Mouse (Mus musculus): ENCODE data around the gene Slco3a1. TPM values are rescaled to one million over a fixed set of nuclear protein-coding genes. Genes with fewer than 3 reads are reported as not detected.

Gene Slco3a1
- polyA plus RNA-seq, 1 experiment from 2014 or later, result 21.8 TPM

DNA sequence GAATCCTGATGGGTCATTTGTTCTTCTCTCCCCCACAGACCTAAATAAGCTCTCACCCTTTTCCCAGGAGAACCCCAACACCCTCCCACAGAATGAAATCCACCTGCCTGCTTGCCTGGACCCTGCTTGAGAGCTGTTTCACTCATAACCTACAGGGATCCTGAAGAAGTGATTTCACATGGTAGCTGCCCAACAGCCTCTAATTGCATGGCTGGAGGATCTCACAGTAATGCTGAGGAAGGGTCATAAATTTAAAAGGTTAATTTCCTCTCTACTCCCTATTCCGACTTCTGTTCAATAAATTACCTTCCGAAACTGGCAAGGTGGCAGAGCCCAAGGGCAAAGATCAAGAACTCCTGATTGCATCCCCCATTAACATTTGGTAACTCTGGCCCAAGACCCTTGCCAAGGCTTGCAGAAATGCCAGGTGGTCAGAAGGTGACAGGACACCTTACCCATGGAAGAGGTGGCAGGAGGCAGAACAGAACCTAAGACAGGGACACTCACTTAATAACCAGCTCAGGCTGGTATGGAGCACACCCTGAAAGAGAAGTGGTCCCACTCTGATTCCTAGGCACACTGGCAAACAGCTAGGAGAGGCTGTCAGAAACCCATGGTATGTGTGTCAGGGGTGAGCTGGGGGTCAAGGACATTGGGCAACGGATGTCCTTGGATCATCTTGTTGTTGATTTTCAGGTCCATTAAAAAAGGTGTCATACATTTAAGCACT, 71.1 kb downstream of the Slco3a1 start:
- no peaks in the 10 kb centered on the region for H3K36me3 ChIP-seq
- H3K4me2 ChIP-seq, result no peak overlapping the region
- WGBS, result 82% methylated on average over 3 of the region's 3 CpGs
- no peak overlapping the region for H3K27ac ChIP-seq (replicated peaks)
- H3K9ac ChIP-seq, result no peak overlapping the region
- no peaks in the 10 kb centered on the region for H3K27me3 ChIP-seq
- ATAC-seq (ENCODE audit: low FRiP score, low read depth), result no peak
- no peak overlapping the region for H3K4me3 ChIP-seq
- no peaks in the 10 kb centered on the region for H3K4me1 ChIP-seq (replicated peaks)
- H3K9me3 ChIP-seq, result no peaks in the 10 kb centered on the region

DNA sequence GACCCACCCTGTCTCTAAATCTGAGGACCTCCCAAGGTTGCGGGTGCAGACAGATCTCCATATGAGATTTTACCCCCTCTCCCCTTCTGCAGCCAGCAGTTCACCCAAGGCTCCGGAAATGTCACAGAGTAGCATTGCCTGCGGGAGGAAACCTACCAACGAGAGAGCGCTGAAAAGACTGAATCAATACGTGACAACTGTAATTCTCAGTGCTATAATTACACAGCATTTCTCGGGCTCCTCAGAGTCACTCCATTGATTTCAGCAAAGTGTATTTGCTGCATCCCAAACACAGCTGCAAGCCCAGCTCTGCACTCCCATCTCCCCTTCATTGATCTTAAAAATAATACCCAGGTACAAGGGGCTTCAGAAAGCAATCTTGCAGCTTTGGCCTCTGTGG, 82.8 kb downstream of the Slco3a1 start:
- no peak for ATAC-seq (ENCODE audit: low FRiP score, low read depth)
- no peaks in the 10 kb centered on the region for H3K27me3 ChIP-seq
- no peak overlapping the region for H3K4me2 ChIP-seq
- H3K4me1 ChIP-seq (replicated peaks), result no peaks in the 10 kb centered on the region
- WGBS, result 77% methylated on average over 7 of the region's 7 CpGs
- H3K27ac ChIP-seq (replicated peaks), result no peak overlapping the region
- no peaks in the 10 kb centered on the region for H3K36me3 ChIP-seq
- H3K4me3 ChIP-seq, result no peak overlapping the region
- no peak overlapping the region for H3K9ac ChIP-seq
- H3K9me3 ChIP-seq, result no peaks in the 10 kb centered on the region

DNA sequence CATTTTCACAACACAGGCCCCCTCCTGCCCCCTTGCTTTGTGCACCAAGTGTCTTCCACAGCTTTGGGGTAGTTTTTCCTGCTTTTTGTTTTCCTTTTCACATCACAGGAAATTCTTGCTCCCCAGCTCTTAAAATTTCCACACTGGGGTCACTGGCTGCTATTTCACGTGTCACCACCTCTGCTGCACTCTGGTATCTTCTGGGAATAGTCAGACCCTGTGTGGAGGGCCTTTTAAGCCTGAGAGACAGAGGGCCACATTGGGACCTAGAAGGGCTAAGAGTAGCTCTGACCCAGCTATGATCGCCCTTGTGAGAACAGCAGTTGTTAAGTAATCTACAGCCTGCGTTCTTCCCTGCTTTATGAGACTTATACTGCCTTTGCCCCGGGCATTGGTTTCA, 87.7 kb downstream of the Slco3a1 start:
- no peak overlapping the region for H3K4me2 ChIP-seq
- H3K36me3 ChIP-seq, result no peaks in the 10 kb centered on the region
- H3K27me3 ChIP-seq, result no peaks in the 10 kb centered on the region
- no peak overlapping the region for H3K9ac ChIP-seq
- H3K4me3 ChIP-seq, result no peak overlapping the region
- no peak overlapping the region for H3K27ac ChIP-seq (replicated peaks)
- H3K9me3 ChIP-seq, result no peaks in the 10 kb centered on the region
- WGBS, result 84% methylated on average over 4 of the region's 4 CpGs
- no peak for ATAC-seq (ENCODE audit: low FRiP score, low read depth)
- H3K4me1 ChIP-seq (replicated peaks), result no peaks in the 10 kb centered on the region

DNA sequence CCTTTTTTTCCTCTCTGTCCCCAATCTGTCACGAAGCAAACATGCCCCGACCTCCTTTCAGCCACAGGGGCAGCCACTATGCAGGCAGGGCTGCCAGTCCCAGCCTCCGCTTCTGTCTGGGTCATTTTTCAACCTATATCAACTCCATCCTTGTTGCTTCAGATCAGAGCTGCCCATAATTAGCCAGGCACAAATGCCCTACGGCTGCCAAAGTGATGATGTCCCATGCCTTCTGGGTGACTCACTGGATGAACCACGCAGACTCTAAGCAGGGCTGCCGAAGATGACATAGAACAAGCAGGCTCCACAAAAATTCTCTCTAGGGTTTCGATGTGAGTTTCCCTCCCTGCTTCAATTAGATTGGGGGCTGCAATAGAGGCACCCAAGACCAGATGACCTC, 89.9 kb downstream of the Slco3a1 start:
- H3K4me1 ChIP-seq (replicated peaks), result no peaks in the 10 kb centered on the region
- H3K9me3 ChIP-seq, result no peaks in the 10 kb centered on the region
- WGBS, result 87% methylated on average over 7 of the region's 7 CpGs
- H3K27ac ChIP-seq (replicated peaks), result no peak overlapping the region
- H3K27me3 ChIP-seq, result no peaks in the 10 kb centered on the region
- H3K4me2 ChIP-seq, result no peak overlapping the region
- H3K4me3 ChIP-seq, result no peak overlapping the region
- no peaks in the 10 kb centered on the region for H3K36me3 ChIP-seq
- no peak for ATAC-seq (ENCODE audit: low FRiP score, low read depth)
- H3K9ac ChIP-seq, result no peak overlapping the region

DNA sequence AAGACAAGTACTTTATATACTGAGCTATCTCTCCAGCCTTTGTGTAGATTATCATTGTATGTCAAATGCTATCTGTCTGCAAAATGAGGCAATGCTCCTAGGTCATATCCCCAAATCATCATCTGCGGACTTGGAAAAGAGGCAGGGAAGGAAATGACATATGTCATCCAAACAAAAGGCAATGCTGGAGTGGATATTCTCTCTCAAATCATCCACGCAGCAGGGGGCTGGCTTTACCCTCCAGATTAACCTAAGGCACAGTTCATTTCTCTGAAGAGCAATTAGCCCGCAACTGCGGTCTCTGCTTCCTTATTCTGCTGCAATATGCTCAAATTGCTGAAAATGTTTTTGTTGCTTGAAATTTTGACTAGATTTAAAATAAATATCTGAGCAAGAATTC, 92.1 kb downstream of the Slco3a1 start:
- Histone ChIP-seq H3K9me3 (no peaks in the 10 kb centered on the region), H3K9ac (no peak overlapping the region), H3K27me3 (no peaks in the 10 kb centered on the region), H3K27ac (replicated peaks) (no peak overlapping the region), H3K4me1 (replicated peaks) (peaks cover 6% of the 10 kb centered on the region; the same call in 1 of the 2 replicates), H3K36me3 (no peaks in the 10 kb centered on the region), H3K4me2 (no peak overlapping the region), H3K4me3 (no peak overlapping the region)
- ATAC-seq (ENCODE audit: low FRiP score, low read depth), result no peak
- 30% methylated on average over 4 of the region's 4 CpGs for WGBS

DNA sequence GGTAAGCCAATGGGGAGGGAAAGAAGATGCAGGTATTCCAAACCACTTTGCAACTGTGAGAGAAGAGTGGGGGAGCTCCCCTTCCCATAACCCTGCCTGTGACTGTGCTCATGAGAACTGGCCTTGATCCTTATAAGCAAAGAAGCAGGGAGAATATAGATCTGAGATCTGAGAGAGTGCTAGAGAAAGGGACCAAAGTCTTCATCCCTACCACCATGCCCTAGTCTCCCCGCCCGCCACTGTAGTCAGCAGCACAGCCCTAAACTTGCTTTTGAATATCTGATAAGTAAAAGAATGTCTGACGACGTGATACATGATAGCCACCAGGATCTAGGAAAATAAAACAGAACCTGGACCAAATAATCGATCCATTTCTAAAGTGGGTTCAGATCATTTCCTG, 92.8 kb downstream of the Slco3a1 start:
- Histone ChIP-seq H3K27me3 (no peaks in the 10 kb centered on the region), H3K9me3 (no peaks in the 10 kb centered on the region), H3K4me1 (replicated peaks) (peaks cover 6% of the 10 kb centered on the region; the same call in 1 of the 2 replicates), H3K36me3 (no peaks in the 10 kb centered on the region), H3K27ac (replicated peaks) (no peak overlapping the region), H3K4me2 (no peak overlapping the region), H3K4me3 (no peak overlapping the region), H3K9ac (no peak overlapping the region)
- no peak for ATAC-seq (ENCODE audit: low FRiP score, low read depth)
- WGBS, result 93% methylated on average over 5 of the region's 5 CpGs

DNA sequence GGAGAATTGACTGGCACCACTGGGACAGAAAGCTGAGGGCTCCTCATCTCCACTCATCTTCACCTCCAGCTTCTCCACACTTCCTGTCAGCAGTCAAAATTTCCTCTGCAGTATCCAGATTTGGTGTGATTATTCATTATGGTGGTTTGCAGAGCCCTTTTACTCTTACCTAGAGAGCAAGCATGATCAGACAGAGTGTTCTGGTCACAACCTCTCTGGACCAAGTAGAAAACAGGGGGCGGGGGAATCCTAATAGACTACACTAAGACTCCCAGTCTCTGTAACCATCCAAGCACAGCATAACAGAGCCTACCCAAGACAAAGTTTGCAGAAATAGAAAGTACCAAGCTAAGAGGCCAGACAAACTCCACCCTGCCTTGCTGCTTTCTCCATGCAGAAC, 93.4 kb downstream of the Slco3a1 start:
- H3K4me1 ChIP-seq (replicated peaks), result peaks cover 6% of the 10 kb centered on the region; the same call in 1 of the 2 replicates
- no peak; the same call in 1 of the 2 replicates for ATAC-seq (ENCODE audit: low FRiP score, low read depth)
- 88% methylated on average over 1 of the region's 1 CpGs for WGBS

DNA sequence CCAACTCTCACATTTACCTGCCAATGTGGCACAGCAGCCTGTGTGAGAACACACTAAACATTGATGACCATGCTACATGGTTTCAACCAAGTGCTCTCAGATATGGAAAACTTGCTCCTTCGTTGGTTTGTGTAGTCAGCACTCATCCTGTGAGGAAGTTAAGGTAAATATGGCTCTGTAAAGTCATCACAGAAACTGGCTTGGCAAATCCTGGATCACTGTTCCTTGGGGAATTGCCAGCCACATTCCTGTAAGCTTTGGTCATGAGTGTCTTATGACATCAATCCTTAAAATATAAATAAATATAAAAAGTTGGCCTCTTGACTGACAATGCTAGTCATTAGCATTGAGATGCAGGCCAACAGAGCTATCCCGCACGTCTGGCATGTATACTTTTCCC, 94.8 kb downstream of the Slco3a1 start:
- Histone ChIP-seq H3K4me3 (no peak overlapping the region), H3K4me2 (no peak overlapping the region), H3K9ac (no peak overlapping the region), H3K27me3 (no peaks in the 10 kb centered on the region), H3K27ac (replicated peaks) (no peak overlapping the region), H3K9me3 (no peaks in the 10 kb centered on the region), H3K36me3 (no peaks in the 10 kb centered on the region), H3K4me1 (replicated peaks) (peaks cover 6% of the 10 kb centered on the region; the same call in 1 of the 2 replicates)
- WGBS, result 88% methylated on average over 3 of the region's 3 CpGs
- ATAC-seq (ENCODE audit: low FRiP score, low read depth), result no peak

More for the DNA sequence above, 93.4 kb downstream of the Slco3a1 start:
- no peak overlapping the region for H3K9ac ChIP-seq
- H3K9me3 ChIP-seq, result no peaks in the 10 kb centered on the region
- H3K27me3 ChIP-seq, result no peaks in the 10 kb centered on the region
- H3K27ac ChIP-seq (replicated peaks), result no peak overlapping the region
- no peaks in the 10 kb centered on the region for H3K36me3 ChIP-seq
- H3K4me2 ChIP-seq, result no peak overlapping the region
- no peak overlapping the region for H3K4me3 ChIP-seq

DNA sequence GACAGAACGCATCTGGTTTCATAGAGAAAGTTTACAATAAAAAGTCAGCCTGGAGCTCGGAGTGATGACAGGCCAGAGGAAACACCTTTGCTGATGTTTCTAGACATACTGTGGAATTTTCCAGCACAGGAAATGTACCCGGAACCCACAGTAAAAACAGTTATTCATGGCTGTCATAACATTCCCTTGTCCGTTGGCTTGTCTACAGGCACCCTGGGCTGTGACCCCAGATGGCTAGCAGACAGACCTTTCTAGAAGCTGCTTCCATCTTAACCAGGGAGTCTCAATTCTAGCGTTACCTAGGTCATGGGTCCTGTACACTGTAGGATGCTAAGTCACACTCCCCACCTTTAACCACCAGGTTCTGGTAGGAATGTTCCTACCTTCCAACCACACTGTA, 95.3 kb downstream of the Slco3a1 start:
- Histone ChIP-seq H3K4me2 (no peak overlapping the region), H3K4me1 (replicated peaks) (peaks cover 6% of the 10 kb centered on the region; the same call in 1 of the 2 replicates), H3K4me3 (no peak overlapping the region), H3K9ac (no peak overlapping the region), H3K36me3 (no peaks in the 10 kb centered on the region), H3K27ac (replicated peaks) (no peak overlapping the region), H3K9me3 (no peaks in the 10 kb centered on the region), H3K27me3 (no peaks in the 10 kb centered on the region)
- WGBS, result 79% methylated on average over 5 of the region's 5 CpGs
- ATAC-seq (ENCODE audit: low FRiP score, low read depth), result no peak

DNA sequence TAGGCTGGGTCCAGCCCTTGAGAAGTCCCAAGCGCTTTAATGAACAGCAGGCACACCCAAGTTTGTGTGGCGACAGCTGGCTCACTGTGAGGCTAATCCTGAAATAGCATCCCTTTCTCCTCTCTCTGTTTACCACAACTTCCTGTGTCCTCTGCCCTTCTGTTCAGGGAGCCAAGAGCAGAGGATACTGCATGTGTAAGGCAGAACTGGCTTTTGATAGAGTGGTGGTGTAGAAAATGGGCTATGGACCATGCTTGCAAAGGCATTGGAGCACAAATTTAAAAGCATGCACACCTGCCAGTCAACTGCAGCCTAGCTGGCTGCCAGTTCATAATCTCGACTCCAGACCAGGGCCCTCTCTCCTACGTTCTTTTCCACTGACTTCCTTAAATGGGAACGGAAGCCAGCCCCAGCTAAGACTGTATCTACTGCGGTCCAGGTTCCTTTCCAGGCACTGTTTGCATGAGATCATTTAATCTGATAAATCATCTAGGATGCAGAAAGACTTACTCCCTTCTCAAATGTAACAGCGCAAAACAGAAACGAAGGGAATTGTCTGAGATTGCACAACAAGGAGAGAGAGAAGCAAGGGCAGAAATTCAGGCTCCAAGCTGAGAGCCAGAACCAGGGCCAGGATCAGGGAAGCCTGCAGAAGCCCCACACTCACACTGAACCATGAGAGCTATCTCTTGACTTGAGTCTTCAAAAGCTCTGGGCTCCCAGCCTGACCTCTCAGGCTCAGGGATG, 95.9 kb downstream of the Slco3a1 start:
- H3K4me1 ChIP-seq (replicated peaks), result peaks cover 6% of the 10 kb centered on the region; the same call in 1 of the 2 replicates
- no peaks in the 10 kb centered on the region for H3K9me3 ChIP-seq
- H3K36me3 ChIP-seq, result no peaks in the 10 kb centered on the region
- no peak overlapping the region for H3K27ac ChIP-seq (replicated peaks)
- 83% methylated on average over 8 of the region's 8 CpGs for WGBS
- no peak for ATAC-seq (ENCODE audit: low FRiP score, low read depth)
- no peaks in the 10 kb centered on the region for H3K27me3 ChIP-seq
- H3K9ac ChIP-seq, result no peak overlapping the region
- no peak overlapping the region for H3K4me2 ChIP-seq
- no peak overlapping the region for H3K4me3 ChIP-seq

DNA sequence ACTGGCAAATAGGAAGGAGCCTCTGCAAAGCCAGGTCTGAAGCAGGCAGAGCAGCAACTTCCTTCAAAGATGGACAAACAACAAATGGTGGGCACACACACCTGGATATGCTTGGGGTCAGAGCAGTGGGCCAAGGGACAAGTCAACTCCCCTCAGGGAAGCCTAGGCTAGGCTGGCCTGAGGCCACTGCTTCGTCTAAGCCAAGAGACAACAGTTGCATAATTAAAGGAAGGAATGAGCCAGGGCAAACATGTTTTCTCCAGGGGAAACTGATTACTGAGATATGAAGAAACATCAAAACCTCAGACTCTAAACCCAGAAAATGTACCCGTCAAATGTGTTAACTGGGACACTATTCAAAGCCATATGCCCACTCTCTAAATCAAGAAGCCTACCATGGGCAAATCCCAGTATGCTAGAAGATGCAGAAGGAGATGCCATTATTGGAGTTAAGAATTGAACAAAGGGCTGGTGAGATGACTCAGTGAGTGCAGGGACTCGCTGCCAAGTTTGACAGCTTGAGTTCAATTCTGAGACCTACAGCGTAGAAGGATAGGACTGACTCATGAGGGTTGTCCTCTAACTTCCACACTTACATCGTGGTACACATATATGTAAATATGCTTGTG, 97.1 kb downstream of the Slco3a1 start:
- Histone ChIP-seq H3K4me3 (no peak overlapping the region), H3K36me3 (no peaks in the 10 kb centered on the region), H3K27me3 (no peaks in the 10 kb centered on the region), H3K9me3 (no peaks in the 10 kb centered on the region), H3K4me1 (replicated peaks) (peaks cover 6% of the 10 kb centered on the region; the same call in 1 of the 2 replicates), H3K4me2 (no peak overlapping the region), H3K27ac (replicated peaks) (no peak overlapping the region), H3K9ac (no peak overlapping the region)
- 86% methylated on average over 5 of the region's 5 CpGs for WGBS
- no peak for ATAC-seq (ENCODE audit: low FRiP score, low read depth)

DNA sequence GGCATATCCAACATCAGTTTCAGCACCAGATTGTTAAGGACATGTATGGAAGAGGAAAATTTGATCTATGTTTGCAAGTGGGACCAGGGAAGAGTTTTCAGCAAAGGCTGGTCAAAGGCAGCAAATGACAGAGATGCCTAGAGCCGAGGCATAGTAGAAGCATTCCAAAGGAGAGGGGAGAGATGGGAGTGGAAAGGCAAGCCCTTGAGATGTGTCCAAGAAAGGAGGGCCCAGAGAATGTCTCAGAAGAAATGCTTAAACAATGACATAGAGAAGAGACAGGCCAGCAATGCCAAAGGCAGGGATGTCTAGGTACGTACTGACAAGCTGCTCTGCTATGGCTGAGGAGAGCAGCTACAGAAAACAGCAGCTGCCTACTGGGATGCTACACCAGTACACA, 97.8 kb downstream of the Slco3a1 start:
- Histone ChIP-seq H3K9ac (no peak overlapping the region), H3K27me3 (no peaks in the 10 kb centered on the region), H3K27ac (replicated peaks) (no peak overlapping the region), H3K4me2 (no peak overlapping the region), H3K4me3 (no peak overlapping the region), H3K4me1 (replicated peaks) (peaks cover 6% of the 10 kb centered on the region; the same call in 1 of the 2 replicates), H3K36me3 (no peaks in the 10 kb centered on the region), H3K9me3 (no peaks in the 10 kb centered on the region)
- 86% methylated on average over 2 of the region's 2 CpGs for whole genome bisulfite sequencing
- no peak for ATAC-seq (ENCODE audit: low FRiP score, low read depth)

All from hindbrain, embryonic 15.5 days (tissue).